Mouse (Mus musculus) heart, adult 2 months (tissue): ENCODE measurements around the gene Nfkbib.

Source experiments
- CTCF ChIP-seq: fragments of 200-600 bp; IDR thresholded peaks from 2 replicates; pipeline ENCODE4 v1.8.1; 2022; ENCODE audit warnings: antibody characterized with exemption, mild to moderate bottlenecking, moderate library complexity
- EP300 ChIP-seq: fragments of 200-500 bp; IDR thresholded peaks from 2 replicates; pipeline ENCODE4 v1.6.1; 2011; ENCODE audit warnings: low read depth, low read length, control low read depth; ENCODE audit not compliant: insufficient read depth
- POLR2A ChIP-seq: fragments of 200-500 bp; IDR thresholded peaks from 2 replicates; pipeline ENCODE4 v1.6.1; 2011; ENCODE audit warnings: mild to moderate bottlenecking, low read depth, low read length, control low read depth; ENCODE audit not compliant: insufficient read depth

- TF ChIP-seq CTCF (peak; percentile 78), POLR2A (no peak), EP300 (peak; percentile 79; the same call in 1 of the 2 replicates)
Observed at GRCm38 (mm10) chr7:28780067-28780658, 12.9 kb upstream of the Nfkbib start.
